Mouse (Mus musculus): ENCODE results near the gene Arrdc1. TPM values are rescaled to one million over a fixed set of nuclear protein-coding genes. Genes with fewer than 3 reads are reported as not detected.
"Not testable (repeated sequence)": the region's sequence is repeated elsewhere in the genome, so short reads cannot be mapped to it uniquely, and the experiment has no call there.

Gene Arrdc1
- polyA plus RNA-seq (2015; fragmentation: Nextera tagmentation; extraction: Ambion mirVana): 31.7 and 40.9 TPM in 2 replicates

DNA sequence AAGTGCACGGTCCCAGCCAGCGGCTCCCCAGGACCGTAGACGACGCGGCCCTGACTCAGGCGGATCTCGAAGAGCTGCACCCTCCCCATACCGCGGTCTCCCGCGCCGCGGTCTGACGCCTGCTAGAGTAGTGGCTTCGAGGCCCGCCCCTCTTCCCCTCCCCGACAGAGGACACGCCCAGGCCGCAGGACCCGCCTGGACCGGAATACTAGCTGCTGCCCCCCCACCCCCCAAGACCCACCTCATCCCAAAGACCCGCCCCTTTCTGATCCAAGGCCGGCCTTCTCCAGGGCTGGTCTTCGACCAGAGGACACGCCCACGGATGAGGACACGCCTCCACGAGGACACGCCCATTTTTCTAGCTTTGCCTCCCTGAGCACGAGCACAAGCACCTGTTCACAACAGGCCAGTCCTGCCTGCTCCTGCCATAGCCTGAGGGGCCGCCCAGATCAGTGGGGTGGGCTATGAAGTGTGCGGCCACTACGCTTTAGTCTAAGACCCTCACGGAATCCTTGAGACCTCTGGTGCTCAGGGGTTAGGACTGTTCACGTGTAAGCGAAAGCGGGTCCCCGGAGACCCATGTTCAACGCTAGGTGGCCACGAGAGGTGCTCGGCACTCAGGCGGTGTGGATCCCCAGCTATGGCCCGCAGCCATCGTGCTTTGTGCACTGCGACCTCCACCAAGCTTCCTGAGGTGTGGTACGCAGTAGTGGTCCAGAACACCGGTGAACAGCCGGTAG lies at the start of gene Arrdc1:
TSS of gene Arrdc1 (minus strand) at position 196 of the 740 bp plus-strand sequence.
- peak within 1 kb of the TSS; percentile 66 for H3K9ac ChIP-seq (replicated peaks; ENCODE audit: low read depth, low read length)
- peak within 1 kb of the TSS; percentile 57 for H3K4me3 ChIP-seq (replicated peaks; ENCODE audit: low read length)
- H3K4me2 ChIP-seq (ENCODE audit: low read length): peak within 1 kb of the TSS; percentile 80
- ATAC-seq: peak; percentile 92
- no peaks in the 10 kb centered on the region for H3K9me3 ChIP-seq (ENCODE audit: control insufficient read depth, low read length)
- WGBS: under 1% methylated on average over 48 of the region's 49 CpGs
- no peaks in the 10 kb centered on the region for H3K27me3 ChIP-seq (replicated peaks; ENCODE audit: control insufficient read depth, insufficient read depth, low read length)
- no peaks in the 10 kb centered on the region for H3K36me3 ChIP-seq (ENCODE audit: control insufficient read depth, insufficient read depth)
- H3K27ac ChIP-seq (ENCODE audit: low read length): no peak within 1 kb of the TSS
- H3K4me1 ChIP-seq (replicated peaks; ENCODE audit: control insufficient read depth, insufficient read depth, low read length): peaks cover 11% of the 10 kb centered on the region

DNA sequence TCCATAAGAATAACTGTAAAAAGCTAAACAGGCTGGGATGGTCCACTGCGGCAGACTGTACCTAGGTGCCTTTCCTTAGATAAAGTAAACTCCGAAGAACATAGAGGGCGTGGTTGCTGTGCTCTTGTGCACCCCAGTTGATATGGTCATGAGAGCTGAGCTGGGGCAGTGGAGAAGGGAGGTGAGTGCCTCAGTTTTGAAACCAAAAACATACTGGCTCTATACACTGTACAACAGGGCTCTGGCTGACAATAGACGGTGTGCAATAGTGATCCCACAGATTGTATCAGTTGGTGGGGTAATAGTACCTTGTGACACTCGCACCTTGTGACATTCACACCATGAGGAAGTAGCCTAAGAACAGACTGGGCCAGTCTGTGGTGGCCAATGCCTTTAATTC lies 41.9 kb upstream of the Arrdc1 start:
- H3K4me3 ChIP-seq (replicated peaks; ENCODE audit: low read length): no peak overlapping the region
- H3K27me3 ChIP-seq (replicated peaks; ENCODE audit: control insufficient read depth, insufficient read depth, low read length): no peaks in the 10 kb centered on the region
- 94% methylated on average over 5 of the region's 5 CpGs for WGBS
- H3K9me3 ChIP-seq (ENCODE audit: control insufficient read depth, low read length): no peaks in the 10 kb centered on the region
- ATAC-seq: no peak
- H3K36me3 ChIP-seq (ENCODE audit: control insufficient read depth, insufficient read depth): peaks cover 4% of the 10 kb centered on the region
- no peak overlapping the region for H3K27ac ChIP-seq (ENCODE audit: low read length)
- H3K4me2 ChIP-seq (ENCODE audit: low read length): no peak overlapping the region
- peaks cover 21% of the 10 kb centered on the region for H3K4me1 ChIP-seq (replicated peaks; ENCODE audit: control insufficient read depth, insufficient read depth, low read length)
- H3K9ac ChIP-seq (replicated peaks; ENCODE audit: low read depth, low read length): no peak overlapping the region

DNA sequence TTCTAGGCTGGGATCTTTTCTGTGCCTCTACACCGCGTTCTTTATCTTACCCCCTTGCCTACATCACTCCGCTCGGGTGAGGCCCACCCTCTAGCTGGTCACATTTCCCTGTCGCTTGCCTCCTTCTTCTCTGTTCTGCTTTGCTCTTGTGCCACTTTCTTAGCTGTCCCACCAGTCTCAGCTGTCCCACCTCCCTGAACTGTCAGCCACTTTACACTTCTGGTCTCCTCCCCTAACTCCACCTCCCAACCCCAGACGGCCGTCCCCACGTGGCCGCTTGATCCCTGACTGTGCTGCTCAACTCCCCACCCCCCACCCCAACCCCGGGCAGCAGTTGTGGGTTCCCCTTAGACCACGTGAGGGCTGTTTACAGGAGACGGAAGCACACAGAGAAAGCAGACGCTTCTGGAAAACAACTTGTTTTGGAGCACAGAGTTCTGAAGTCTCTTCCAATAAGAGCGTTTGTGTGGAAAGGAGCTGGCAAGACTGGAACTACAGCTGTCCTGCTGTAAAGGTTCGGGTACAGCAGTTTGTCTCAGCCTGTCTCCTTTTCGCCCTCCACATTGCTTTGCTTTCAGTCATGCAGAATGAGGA lies 40.7 kb upstream of the Arrdc1 start, which contains the start of gene Pnpla7:
TSS of gene Pnpla7 (plus strand) at position 330 of the 594 bp plus-strand sequence.
- H3K36me3 ChIP-seq (ENCODE audit: control insufficient read depth, insufficient read depth): peaks cover 4% of the 10 kb centered on the region
- peaks cover 21% of the 10 kb centered on the region for H3K4me1 ChIP-seq (replicated peaks; ENCODE audit: control insufficient read depth, insufficient read depth, low read length)
- H3K4me2 ChIP-seq (ENCODE audit: low read length): peak within 1 kb of the TSS; percentile 86
- H3K4me3 ChIP-seq (replicated peaks; ENCODE audit: low read length): peak within 1 kb of the TSS; percentile 90
- under 1% methylated on average over 16 of the region's 16 CpGs for WGBS
- H3K9me3 ChIP-seq (ENCODE audit: control insufficient read depth, low read length): no peaks in the 10 kb centered on the region
- peak within 1 kb of the TSS; percentile 87 for H3K27ac ChIP-seq (ENCODE audit: low read length)
- ATAC-seq: no peak
- H3K27me3 ChIP-seq (replicated peaks; ENCODE audit: control insufficient read depth, insufficient read depth, low read length): no peaks in the 10 kb centered on the region
- peak within 1 kb of the TSS; percentile 80 for H3K9ac ChIP-seq (replicated peaks; ENCODE audit: low read depth, low read length)

DNA sequence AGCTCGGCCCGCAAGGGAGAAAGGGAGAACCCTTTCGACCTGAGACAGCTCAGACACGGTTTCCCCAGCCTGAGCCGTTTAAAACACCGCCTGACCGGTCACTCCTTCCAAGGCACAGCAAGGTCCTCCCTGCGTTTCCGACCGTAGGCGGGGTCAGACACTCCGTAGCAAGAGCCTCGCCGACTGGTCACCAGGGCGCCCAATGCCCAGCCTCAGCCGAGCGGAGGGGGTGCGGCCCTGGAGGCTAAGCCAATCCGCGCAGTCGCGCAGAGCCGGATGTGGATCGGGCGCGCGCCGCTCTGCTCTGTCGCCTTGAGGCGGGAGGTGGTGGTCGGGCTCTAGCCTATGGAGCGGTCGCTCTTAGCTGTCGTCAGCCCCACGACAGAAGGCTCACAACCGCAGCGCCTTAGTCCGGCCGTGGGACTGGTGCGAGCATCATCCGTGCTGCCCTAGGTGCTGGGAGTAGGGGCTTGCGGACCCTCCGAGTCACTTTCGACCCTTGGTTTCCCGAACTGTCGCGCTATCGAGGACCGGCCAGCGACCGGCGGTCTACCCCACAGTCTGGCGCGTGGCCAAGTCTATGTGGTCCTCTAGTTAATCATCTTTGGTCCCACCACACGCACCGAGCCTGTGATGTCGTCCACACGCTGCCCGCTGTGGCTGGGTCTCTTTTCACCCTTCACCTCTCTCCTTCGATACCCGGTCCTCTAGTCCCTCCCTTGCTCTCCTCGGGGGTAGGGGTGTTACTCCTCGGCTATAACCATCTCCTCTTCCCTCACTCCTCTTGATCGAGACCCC lies 40.1 kb upstream of the Arrdc1 start, which contains the start of gene Mrpl41:
TSS of gene Mrpl41 (minus strand) at position 193 of the 798 bp plus-strand sequence.
- Histone ChIP-seq H3K36me3 (ENCODE audit: control insufficient read depth, insufficient read depth) (peaks cover 8% of the 10 kb centered on the region), H3K9me3 (ENCODE audit: control insufficient read depth, low read length) (no peaks in the 10 kb centered on the region), H3K27ac (ENCODE audit: low read length) (peak within 1 kb of the TSS; percentile 87), H3K27me3 (replicated peaks; ENCODE audit: control insufficient read depth, insufficient read depth, low read length) (no peaks in the 10 kb centered on the region), H3K4me2 (ENCODE audit: low read length) (peak within 1 kb of the TSS; percentile 86), H3K9ac (replicated peaks; ENCODE audit: low read depth, low read length) (peak within 1 kb of the TSS; percentile 80), H3K4me1 (replicated peaks; ENCODE audit: control insufficient read depth, insufficient read depth, low read length) (peaks cover 21% of the 10 kb centered on the region), H3K4me3 (replicated peaks; ENCODE audit: low read length) (peak within 1 kb of the TSS; percentile 90)
- under 1% methylated on average over 64 of the region's 64 CpGs for WGBS
- ATAC-seq: peak; percentile 100

DNA sequence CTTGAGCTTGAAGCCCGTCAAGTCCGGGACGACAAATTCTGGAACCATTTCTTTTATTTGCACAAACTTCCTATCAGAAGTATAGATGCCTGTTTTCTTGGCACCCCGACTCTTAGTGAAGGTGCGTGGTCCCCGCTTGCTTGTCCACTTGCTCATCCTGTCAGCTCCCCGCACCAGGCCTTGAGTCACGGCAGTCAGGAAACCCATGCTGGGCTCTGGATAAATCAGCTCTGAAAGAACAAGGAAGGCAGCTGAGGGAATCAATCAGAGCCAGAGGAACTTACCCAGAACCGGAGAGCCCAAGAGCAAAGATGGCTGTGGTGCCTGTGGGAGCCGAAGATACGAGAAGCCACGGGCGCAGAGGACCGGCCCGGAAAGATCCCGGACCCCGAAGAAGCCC lies 39.4 kb upstream of the Arrdc1 start:
- Histone ChIP-seq H3K4me2 (ENCODE audit: low read length) (peak overlapping the region; percentile 73), H3K27ac (ENCODE audit: low read length) (peak overlapping the region; percentile 87), H3K9ac (replicated peaks; ENCODE audit: low read depth, low read length) (peak overlapping the region; percentile 80), H3K4me3 (replicated peaks; ENCODE audit: low read length) (peak overlapping the region; percentile 90), H3K4me1 (replicated peaks; ENCODE audit: control insufficient read depth, insufficient read depth, low read length) (peaks cover 21% of the 10 kb centered on the region)
- WGBS: under 1% methylated on average over 17 of the region's 17 CpGs
- not testable (repeated sequence) for ATAC-seq; H3K36me3 ChIP-seq (ENCODE audit: control insufficient read depth, insufficient read depth); H3K9me3 ChIP-seq (ENCODE audit: control insufficient read depth, low read length); H3K27me3 ChIP-seq (replicated peaks; ENCODE audit: control insufficient read depth, insufficient read depth, low read length)

DNA sequence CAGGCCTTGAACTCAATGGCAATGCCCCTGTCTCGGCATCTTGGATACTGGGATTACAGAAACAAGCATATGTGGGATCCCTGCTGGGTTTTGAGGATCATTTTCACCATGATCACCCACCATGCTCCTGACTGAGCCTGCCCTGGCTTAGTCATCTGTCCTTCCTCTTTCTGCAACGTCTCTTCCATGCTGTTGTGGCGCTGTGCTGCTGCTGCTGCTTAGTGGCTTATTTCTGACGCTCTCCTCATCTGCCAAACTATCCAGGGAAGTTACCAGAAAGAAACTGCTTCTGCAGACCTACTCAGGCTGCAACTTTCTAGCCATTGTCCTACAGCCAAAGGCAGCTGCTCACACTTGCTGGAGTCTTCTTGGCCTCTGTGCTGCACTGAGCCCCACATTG lies 35.3 kb upstream of the Arrdc1 start:
- no peak overlapping the region for H3K27ac ChIP-seq (ENCODE audit: low read length)
- H3K4me2 ChIP-seq (ENCODE audit: low read length): no peak overlapping the region
- WGBS: 90% methylated on average over 4 of the region's 4 CpGs
- H3K4me3 ChIP-seq (replicated peaks; ENCODE audit: low read length): no peak overlapping the region
- peaks cover 13% of the 10 kb centered on the region for H3K4me1 ChIP-seq (replicated peaks; ENCODE audit: control insufficient read depth, insufficient read depth, low read length)
- H3K36me3 ChIP-seq (ENCODE audit: control insufficient read depth, insufficient read depth): peaks cover 26% of the 10 kb centered on the region
- H3K27me3 ChIP-seq (replicated peaks; ENCODE audit: control insufficient read depth, insufficient read depth, low read length): no peaks in the 10 kb centered on the region
- H3K9ac ChIP-seq (replicated peaks; ENCODE audit: low read depth, low read length): no peak overlapping the region
- no peak for ATAC-seq
- no peaks in the 10 kb centered on the region for H3K9me3 ChIP-seq (ENCODE audit: control insufficient read depth, low read length)

DNA sequence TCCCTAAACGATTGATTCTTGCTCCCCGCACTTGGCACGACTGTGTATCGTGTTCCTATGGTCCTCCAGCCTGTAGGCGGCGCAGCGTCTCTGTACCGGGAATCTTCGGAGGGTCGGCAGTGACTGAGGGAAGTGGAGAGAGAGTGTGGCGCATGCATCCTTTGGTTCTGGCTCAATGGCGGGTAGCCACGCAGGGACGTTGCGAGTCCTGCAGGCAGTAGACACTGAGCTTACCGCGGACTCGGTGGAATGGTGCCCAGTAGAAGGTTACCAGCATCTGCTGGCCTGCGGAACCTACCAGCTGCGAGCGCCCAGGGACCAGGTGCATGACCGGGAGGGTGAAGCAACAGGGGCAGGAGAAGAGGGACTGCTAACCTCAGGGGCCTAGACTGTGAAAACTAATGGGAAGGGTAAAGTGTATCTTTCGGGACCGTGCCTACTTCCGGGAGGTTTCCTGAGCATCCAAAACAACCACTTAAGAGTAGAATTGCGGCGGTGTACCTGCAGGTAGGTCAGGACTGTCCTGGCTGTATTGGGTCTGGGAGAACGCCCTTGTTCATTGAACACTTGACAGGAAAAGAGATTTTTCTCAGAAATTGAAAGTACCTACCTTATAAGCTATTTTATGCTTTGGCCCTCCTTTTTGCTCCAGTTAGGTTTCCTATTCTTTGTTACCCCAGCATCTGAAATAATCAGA lies 27.4 kb upstream of the Arrdc1 start, which contains the start of gene Dph7:
TSS of gene Dph7 (plus strand) at position 97 of the 697 bp plus-strand sequence.
- ATAC-seq: peak; percentile 96

DNA sequence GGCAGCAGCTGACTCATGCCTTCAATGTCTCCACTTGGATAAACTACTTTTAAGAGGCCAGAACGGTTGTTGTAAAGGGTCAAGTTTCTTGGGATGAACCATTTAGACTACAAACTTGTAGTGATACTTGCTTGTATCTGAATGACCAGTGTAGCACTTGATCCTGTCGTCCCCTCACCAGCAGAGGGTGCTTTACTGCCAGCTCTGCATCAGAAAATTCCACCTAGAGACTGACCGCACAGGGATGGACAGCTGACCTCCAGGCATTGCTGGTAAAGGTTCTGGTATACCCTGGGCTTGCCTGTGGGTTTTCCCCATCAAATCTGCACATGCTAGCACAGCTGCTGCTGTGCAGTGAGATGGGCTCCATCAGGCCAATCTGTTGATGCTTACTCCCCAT lies 25.9 kb upstream of the Arrdc1 start:
- Histone ChIP-seq H3K27me3 (replicated peaks; ENCODE audit: control insufficient read depth, insufficient read depth, low read length) (no peaks in the 10 kb centered on the region), H3K4me3 (replicated peaks; ENCODE audit: low read length) (no peak overlapping the region), H3K36me3 (ENCODE audit: control insufficient read depth, insufficient read depth) (peaks cover 24% of the 10 kb centered on the region), H3K27ac (ENCODE audit: low read length) (no peak overlapping the region), H3K9me3 (ENCODE audit: control insufficient read depth, low read length) (no peaks in the 10 kb centered on the region), H3K9ac (replicated peaks; ENCODE audit: low read depth, low read length) (no peak overlapping the region), H3K4me2 (ENCODE audit: low read length) (no peak overlapping the region), H3K4me1 (replicated peaks; ENCODE audit: control insufficient read depth, insufficient read depth, low read length) (peaks cover 9% of the 10 kb centered on the region)
- WGBS: 40% methylated on average over 3 of the region's 3 CpGs
- ATAC-seq: no peak

More for the DNA sequence above, 27.4 kb upstream of the Arrdc1 start, which contains the start of gene Dph7:
- Histone ChIP-seq H3K4me1 (replicated peaks; ENCODE audit: control insufficient read depth, insufficient read depth, low read length) (peaks cover 9% of the 10 kb centered on the region), H3K9ac (replicated peaks; ENCODE audit: low read depth, low read length) (peak within 1 kb of the TSS; percentile 80), H3K36me3 (ENCODE audit: control insufficient read depth, insufficient read depth) (peaks cover 24% of the 10 kb centered on the region), H3K9me3 (ENCODE audit: control insufficient read depth, low read length) (no peaks in the 10 kb centered on the region), H3K27ac (ENCODE audit: low read length) (peak within 1 kb of the TSS; percentile 6; the same call in 1 of the 2 replicates), H3K4me2 (ENCODE audit: low read length) (peak within 1 kb of the TSS; percentile 73), H3K27me3 (replicated peaks; ENCODE audit: control insufficient read depth, insufficient read depth, low read length) (no peaks in the 10 kb centered on the region), H3K4me3 (replicated peaks; ENCODE audit: low read length) (peak within 1 kb of the TSS; percentile 75)
- WGBS: under 1% methylated on average over 28 of the region's 28 CpGs
